Mouse (Mus musculus): Measurements from ENCODE around the gene Rab11fip5.

- TF ChIP-seq CTCF (IDR thresholded peaks at IDR 0.05; ENCODE audit: control insufficient read depth, insufficient read depth, low read length): no peak
- no peak for TF ChIP-seq POLR2A (IDR thresholded peaks at IDR 0.05; ENCODE audit: borderline replicate concordance, control insufficient read depth, low read depth, low read length)
These were observed 43.2 kb downstream of the Rab11fip5 start for GRCm38 (mm10) chr6:85331221-85331735.

Data from bone marrow, adult 2 months (tissue).